Mouse (Mus musculus) left cerebral cortex, adult 2 months (tissue): ENCODE data around the gene Kcnf1. TPM values are rescaled to one million over a fixed set of nuclear protein-coding genes. Genes with fewer than 3 reads are reported as not detected.
A peak's percentile ranks its signal among the peaks of the same experiment; 100 is the strongest.

Experiments used
- DNase-seq, 2 experiments: peaks; one replicate each; pipeline ENCODE4 v3.0.0; 2021 to 2022; ENCODE audit warnings: low spot score in 2 of 2, mixed read lengths in 1 of 2; ENCODE audit errors: extremely low spot score in 1 of 2
- H3K27ac ChIP-seq: fragments of 200-600 bp; 2 replicates; pipeline ENCODE4 v1.8.1; 2022
- H3K4me3 ChIP-seq: fragments of 200-600 bp; 2 replicates; pipeline ENCODE4 v1.8.1; 2022
- CTCF ChIP-seq: fragments of 200-600 bp; IDR thresholded peaks from 2 replicates; pipeline ENCODE4 v1.8.1; 2022; ENCODE audit warnings: antibody characterized with exemption, mild to moderate bottlenecking, moderate library complexity
- intact Hi-C: fragments of 180-260 bp; cut with DNase I; formaldehyde crosslinking; loops from one replicate; pipeline ENCODE4 v1.15.1; 2025
- total RNA-seq, 2 experiments: library from RNA; stranded (reverse); gene quantifications; 2 replicates each; pipeline ENCODE4 v1.2.3; 2021

The Kcnf1 gene
- total RNA-seq, 2 experiments from 2014 or later = 115 to 117 TPM

GRCm38 (mm10) chr12:17184303-17184775 lies 7.7 kb upstream of the Kcnf1 start:
- no peak for TF ChIP-seq CTCF
- Histone ChIP-seq H3K27ac (no peak overlapping the region), H3K4me3 (no peak overlapping the region)
- intact Hi-C loops = no loop called here
- DNase-seq = peak; percentile 71

- DNase-seq = no peak
- no peak overlapping the region for H3K4me3 ChIP-seq
- H3K27ac ChIP-seq = no peak overlapping the region
- no peak for TF ChIP-seq CTCF
- intact Hi-C loops = no loop called here
Measured at GRCm38 (mm10) chr12:17183788-17184187, 7.1 kb upstream of the Kcnf1 start.

- TF ChIP-seq CTCF = peak; percentile 58
- intact Hi-C loops = no loop called here
- H3K27ac ChIP-seq = peak overlapping the region; percentile 96
- DNase-seq = peak; percentile 75 to 76
- peak overlapping the region; percentile 74 for H3K4me3 ChIP-seq
Measured at GRCm38 (mm10) chr12:17176041-17176756, 489 bp downstream of the Kcnf1 start.

- peak overlapping the region; percentile 96 for H3K27ac ChIP-seq
Measured at GRCm38 (mm10) chr12:17175531-17175951, 1.1 kb downstream of the Kcnf1 start.

GRCm38 (mm10) chr12:17175124-17175523 lies 1.6 kb downstream of the Kcnf1 start:
- peak overlapping the region; percentile 96 for H3K27ac ChIP-seq
- no peak for TF ChIP-seq CTCF
- DNase-seq = no peak
- H3K4me3 ChIP-seq = peak overlapping the region; percentile 74
- intact Hi-C loops = loop anchor here (2.0 kb wide), 1 partner anchor 56 kb away; no protein-coding TSS in a partner anchor

More at GRCm38 (mm10) chr12:17175531-17175951, 1.1 kb downstream of the Kcnf1 start:
- TF ChIP-seq CTCF = no peak
- peak in 1 of 2 experiments; percentile 56 for DNase-seq
- intact Hi-C loops = loop anchor here (2.0 kb wide), 1 partner anchor 55 kb away; no protein-coding TSS in a partner anchor
- H3K4me3 ChIP-seq = peak overlapping the region; percentile 74

- no peak for DNase-seq
- intact Hi-C loops = loop anchor here (2.0 to 5.0 kb wide), 3 partner anchors 56 to 87 kb away; no protein-coding TSS in a partner anchor
Measured at GRCm38 (mm10) chr12:17174134-17174893, 2.4 kb downstream of the Kcnf1 start.

GRCm38 (mm10) chr12:17170406-17170805 lies 6.3 kb downstream of the Kcnf1 start:
- no peak; the same call in none of the 2 replicates for TF ChIP-seq CTCF
- no peak overlapping the region; the same call in 1 of the 2 replicates for H3K4me3 ChIP-seq
- peak; percentile 73 to 74 for DNase-seq
- intact Hi-C loops = loop anchor here (2.0 to 5.0 kb wide), 4 partner anchors 68 to 138 kb away; no protein-coding TSS in a partner anchor
- peak overlapping the region; percentile 85 for H3K27ac ChIP-seq

More at GRCm38 (mm10) chr12:17174134-17174893, 2.4 kb downstream of the Kcnf1 start:
- H3K4me3 ChIP-seq = peak overlapping the region; percentile 74
- peak overlapping the region; percentile 96 for H3K27ac ChIP-seq
- TF ChIP-seq CTCF = no peak

GRCm38 (mm10) chr12:17166116-17166515 lies 10.6 kb downstream of the Kcnf1 start:
- TF ChIP-seq CTCF = no peak
- intact Hi-C loops = no loop called here
- Histone ChIP-seq H3K27ac (no peak overlapping the region), H3K4me3 (no peak overlapping the region)
- DNase-seq = no peak

- Histone ChIP-seq H3K4me3 (no peak overlapping the region), H3K27ac (peak overlapping the region; percentile 57)
- TF ChIP-seq CTCF = no peak
- DNase-seq = no peak
- intact Hi-C loops = no loop called here
Measured at GRCm38 (mm10) chr12:17163996-17164395, 12.7 kb downstream of the Kcnf1 start.

- intact Hi-C loops = loop anchor here (1.0 to 5.0 kb wide), 2 partner anchors 72 to 89 kb away; no protein-coding TSS in a partner anchor
- peak overlapping the region; percentile 76 for H3K27ac ChIP-seq
Measured at GRCm38 (mm10) chr12:17159549-17159948, 17.1 kb downstream of the Kcnf1 start.

GRCm38 (mm10) chr12:17157558-17157957 lies 19.1 kb downstream of the Kcnf1 start:
- Histone ChIP-seq H3K27ac (peak overlapping the region; percentile 61), H3K4me3 (no peak overlapping the region)
- intact Hi-C loops = loop anchor here (5.0 kb wide), 1 partner anchor 70 kb away; no protein-coding TSS in a partner anchor
- DNase-seq = no peak
- TF ChIP-seq CTCF = no peak

More at GRCm38 (mm10) chr12:17159549-17159948, 17.1 kb downstream of the Kcnf1 start:
- no peak for DNase-seq
- no peak for TF ChIP-seq CTCF
- no peak overlapping the region for H3K4me3 ChIP-seq
